Mouse (Mus musculus) myocyte (in vitro differentiated cells): Measurements from ENCODE around the gene Dyx1c1. TPM values are rescaled to one million over a fixed set of nuclear protein-coding genes. Genes with fewer than 3 reads are reported as not detected.

Source experiments
- polyA plus RNA-seq: library from polyadenylated mRNA; unstranded; fragments of >200 nt; fragmentation: generic; extraction: Trizol; gene quantifications from one replicate; pipeline ENCODE4 v1.2.1, GENCODE M21; 2012; ENCODE audit warnings: missing spikeins

Gene Dyx1c1
- polyA plus RNA-seq, 1 experiment = not detected

Other genes with a start within 250 kb of the Dyx1c1 start
- 0.06 TPM for gene Prtg, start 151.9 kb upstream of the Dyx1c1 start, polyA plus RNA-seq
- gene Pygo1, start 33.1 kb upstream of the Dyx1c1 start, polyA plus RNA-seq = 0.01 TPM
- gene Gm44503, start 67 bp downstream of the Dyx1c1 start, polyA plus RNA-seq = 0.01 TPM
- gene Ccpg1os, start 26.6 kb downstream of the Dyx1c1 start, polyA plus RNA-seq = 7.1 TPM
- gene Ccpg1, start 26.6 kb downstream of the Dyx1c1 start, polyA plus RNA-seq = 9.5 TPM
- gene Pigb, start 81.6 kb downstream of the Dyx1c1 start, polyA plus RNA-seq = 5.3 TPM
- gene Rab27a, start 86.1 kb downstream of the Dyx1c1 start, polyA plus RNA-seq = 0.10 TPM
- not detected for gene Khdc3, start 143.1 kb downstream of the Dyx1c1 start, polyA plus RNA-seq
- gene Gm20509, start 143.7 kb downstream of the Dyx1c1 start, polyA plus RNA-seq = not detected
- 54.7 TPM for gene Rsl24d1, start 154.6 kb downstream of the Dyx1c1 start, polyA plus RNA-seq